Mouse (Mus musculus) urinary bladder, postnatal 36 days (tissue): ENCODE data around the gene Slc6a5.

Experiments
- DNase-seq, 2 experiments: peaks; one replicate each; pipeline ENCODE4 v3.0.0; 2022; ENCODE audit warnings: low spot score in 2 of 2, mixed read lengths in 1 of 2

The Slc6a5 gene

DNA sequence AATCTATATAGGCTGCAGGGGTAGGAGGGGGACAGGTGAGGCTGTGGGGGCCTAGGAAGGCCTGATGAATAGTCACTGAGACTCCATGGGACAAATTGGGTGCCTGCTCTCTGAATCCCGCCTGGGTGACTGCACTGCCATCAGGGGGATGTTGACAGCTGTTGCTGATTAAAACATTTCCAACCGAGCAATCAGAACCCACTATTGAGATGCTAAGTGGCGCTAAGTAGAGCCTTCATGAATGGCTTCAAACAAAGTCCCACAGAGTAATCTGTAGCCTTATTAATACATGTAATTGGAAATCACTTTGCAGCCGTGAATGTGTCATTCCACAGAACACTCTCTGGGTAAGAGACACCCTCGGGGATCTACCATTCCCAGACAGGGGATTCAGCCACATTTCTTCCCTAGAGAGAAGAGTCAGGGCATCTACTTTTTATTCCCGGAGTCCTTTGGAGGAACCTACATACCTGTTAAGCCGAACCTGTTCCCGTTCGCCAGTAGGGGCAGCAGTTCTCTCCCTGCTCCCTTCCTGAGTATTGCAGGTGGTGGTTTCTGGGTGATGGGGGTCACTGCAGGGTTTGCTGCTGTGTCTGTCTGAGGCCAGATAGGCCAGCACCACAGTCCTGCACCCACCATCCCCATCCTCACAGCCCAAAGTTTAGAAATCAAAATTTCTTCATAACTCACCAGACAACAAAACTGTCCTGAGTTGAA, 71.7 kb downstream of the Slc6a5 start:
- no peak for DNase-seq

DNA sequence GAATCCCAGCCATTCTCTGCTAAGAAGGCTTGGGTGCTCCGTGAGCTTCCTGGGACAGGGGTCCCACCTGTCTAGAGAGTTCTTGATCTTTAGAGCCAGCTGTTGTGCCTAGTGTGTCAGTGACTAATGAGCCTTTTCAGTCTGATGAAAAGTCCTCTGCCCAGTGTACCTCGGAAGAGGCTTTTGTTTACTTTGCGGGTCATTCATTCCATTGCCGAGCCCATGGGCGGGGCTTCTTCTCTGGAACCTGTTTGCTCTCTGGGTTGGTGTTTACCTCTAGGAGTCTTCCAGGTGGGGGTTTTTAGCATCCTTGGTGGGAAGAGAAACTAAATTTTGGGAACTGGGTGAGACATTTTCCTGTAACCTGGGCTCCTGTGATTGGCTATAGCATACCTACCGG, 74.8 kb downstream of the Slc6a5 start:
- DNase-seq = no peak

- no peak for DNase-seq
Observed at GRCm38 (mm10) chr7:49985947-49986346, 76.0 kb downstream of the Slc6a5 start.

- no peak for DNase-seq
Observed at GRCm38 (mm10) chr7:49999321-49999720, 89.4 kb downstream of the Slc6a5 start.

- no peak for DNase-seq
Observed at GRCm38 (mm10) chr7:50005268-50005667, 95.3 kb downstream of the Slc6a5 start.
